Mouse (Mus musculus) kidney, postnatal 0 days (tissue): ENCODE measurements at regions not wholly inside any gene's neighbourhood (a gene's known extent, or its start where the extent isn't known, plus 50 kb on each side); places are given as distances from the start of the nearest gene placed in this dataset.

Experiments used
- ATAC-seq: fragments of 200-750 bp; cut with Nextera tagmentation; replicated peaks from 2 replicates; pipeline ENCODE4 v1.8.0; 2017; ENCODE audit warnings: low read depth, moderate number of reproducible peaks, moderate TSS enrichment, moderate library complexity; ENCODE audit not compliant: low FRiP score
- DNase-seq: peaks from one replicate; pipeline ENCODE4 v3.0.0-alpha.2; 2016; ENCODE audit warnings: low spot score
- H3K27ac ChIP-seq: fragments of 300-500 bp; sonication (generic); 2 replicates; pipeline ENCODE4 v1.5.1; 2014; ENCODE audit warnings: mild to moderate bottlenecking
- H3K27me3 ChIP-seq: fragments of 300-500 bp; sonication (generic); 2 replicates; pipeline ENCODE4 v1.6.1; 2014; ENCODE audit warnings: low read length, mixed read lengths; ENCODE audit not compliant: insufficient read depth
- H3K36me3 ChIP-seq: fragments of 300-500 bp; sonication (generic); 2 replicates; pipeline ENCODE4 v1.6.1; 2014; ENCODE audit warnings: low read length, mixed read lengths; ENCODE audit not compliant: insufficient read depth
- H3K4me1 ChIP-seq: fragments of 300-500 bp; sonication (generic); replicated peaks from 2 replicates; pipeline ENCODE4 v1.6.1; 2014; ENCODE audit warnings: antibody characterized with exemption, low read length, mixed read lengths; ENCODE audit not compliant: insufficient read depth
- H3K4me2 ChIP-seq: fragments of 300-500 bp; sonication (generic); 2 replicates; pipeline ENCODE4 v1.6.1; 2014; ENCODE audit warnings: mild to moderate bottlenecking, low read length, moderate library complexity, mixed read lengths
- H3K4me3 ChIP-seq: fragments of 300-500 bp; sonication (generic); replicated peaks from 2 replicates; pipeline ENCODE4 v1.5.1; 2014; ENCODE audit warnings: low read depth, low read length
- H3K9ac ChIP-seq: fragments of 300-500 bp; sonication (generic); 2 replicates; pipeline ENCODE4 v1.6.1; 2014; ENCODE audit warnings: low read depth, low read length
- H3K9me3 ChIP-seq: fragments of 300-500 bp; sonication (generic); replicated peaks from 2 replicates; pipeline ENCODE4 v1.6.1; 2016; ENCODE audit warnings: low read length, inconsistent platforms, mixed read lengths
- CTCF ChIP-seq: IDR thresholded peaks from 2 replicates; pipeline ENCODE4 v1.5.1; 2016; ENCODE audit warnings: antibody characterized with exemption, low read depth, mild to moderate bottlenecking, moderate library complexity
- WGBS: fragments of 180-500 bp; shearing (Covaris S2); extraction: QIAGEN DNeasy Blood & Tissue Kit; methylation state at CpG from one replicate; pipeline ENCODE4 v1.1.7; 2014; 5-methylcytosine and 5-hydroxymethylcytosine counted together

DNA sequence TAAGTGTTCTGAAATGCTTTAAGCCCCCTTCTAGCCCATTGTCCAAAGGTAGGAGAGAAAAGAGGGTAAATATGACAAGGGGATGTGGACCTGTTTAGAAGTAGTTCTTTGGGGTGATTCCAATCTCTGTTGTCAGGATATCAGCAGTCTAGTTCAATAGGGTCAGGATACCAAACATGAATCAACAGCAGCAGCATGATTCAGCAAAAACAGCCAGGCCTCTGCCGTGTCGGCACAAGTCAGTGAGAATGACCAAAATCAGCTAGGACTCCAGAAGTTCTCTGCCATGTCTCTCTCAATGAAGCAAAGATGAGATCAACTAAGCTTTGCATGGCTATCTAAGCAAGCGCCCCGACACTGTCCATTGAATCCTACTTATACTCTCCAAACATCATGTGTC, 97.5 kb upstream of the Peli1 start:
- WGBS: 90% methylated on average over 4 of the region's 4 CpGs
- H3K27me3 ChIP-seq: no peaks in the 10 kb centered on the region
- no peaks in the 10 kb centered on the region for H3K9me3 ChIP-seq
- ATAC-seq (no peak), DNase-seq (no peak)
- H3K27ac ChIP-seq: no peak overlapping the region
- no peaks in the 10 kb centered on the region for H3K36me3 ChIP-seq
- H3K4me3 ChIP-seq: no peak overlapping the region
- no peaks in the 10 kb centered on the region for H3K4me1 ChIP-seq
- no peak overlapping the region for H3K4me2 ChIP-seq
- H3K9ac ChIP-seq: no peak overlapping the region
- TF ChIP-seq CTCF: no peak

DNA sequence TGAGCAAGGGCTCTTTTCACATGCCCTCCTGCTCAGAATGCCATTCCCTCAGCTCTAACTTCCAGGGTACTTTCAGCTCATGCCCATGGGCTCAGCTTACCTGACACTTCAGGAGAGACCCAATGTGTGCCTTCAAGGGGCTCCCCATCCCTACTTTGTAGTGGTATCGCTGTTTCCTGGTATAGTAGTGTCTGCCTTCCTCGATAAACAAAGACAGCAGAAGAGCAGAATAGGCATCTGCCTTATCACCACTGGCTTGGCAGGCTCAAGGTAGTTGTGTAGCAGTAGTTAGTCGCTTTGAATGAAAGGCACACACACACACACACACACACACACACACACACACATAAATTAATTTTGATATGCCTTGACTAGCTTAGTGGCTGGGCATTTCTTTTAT, 89.7 kb upstream of the Peli1 start:
- Histone ChIP-seq H3K4me1 (no peaks in the 10 kb centered on the region), H3K4me2 (no peak overlapping the region), H3K27ac (no peak overlapping the region), H3K36me3 (no peaks in the 10 kb centered on the region), H3K4me3 (no peak overlapping the region), H3K9me3 (no peaks in the 10 kb centered on the region), H3K27me3 (no peaks in the 10 kb centered on the region), H3K9ac (no peak overlapping the region)
- no peak for ATAC-seq
- WGBS: 80% methylated on average over 3 of the region's 3 CpGs
- no peak for DNase-seq
- TF ChIP-seq CTCF: no peak

DNA sequence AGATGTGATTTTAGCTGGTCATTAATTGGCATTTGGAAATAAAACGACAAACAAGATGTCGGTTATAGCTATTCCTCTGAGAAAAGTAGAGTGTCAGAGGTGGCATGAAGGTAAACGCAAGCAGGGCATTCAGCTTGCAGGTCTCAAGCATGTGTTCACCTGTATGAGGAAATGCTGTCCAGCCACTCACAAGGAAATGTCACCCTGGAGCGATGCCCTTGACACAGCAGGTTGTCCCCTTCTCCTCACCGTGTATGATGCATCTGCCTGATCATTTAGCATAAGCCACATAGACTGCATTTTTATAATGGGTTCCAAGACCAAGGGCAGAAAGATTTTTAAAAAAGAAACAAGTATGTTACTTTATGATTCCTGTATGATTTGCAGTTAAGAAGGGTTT, 83.9 kb upstream of the Peli1 start:
- no peak overlapping the region for H3K4me2 ChIP-seq
- 89% methylated on average over 5 of the region's 5 CpGs for WGBS
- no peak overlapping the region for H3K9ac ChIP-seq
- no peak for ATAC-seq
- H3K36me3 ChIP-seq: no peaks in the 10 kb centered on the region
- no peak overlapping the region for H3K4me3 ChIP-seq
- H3K9me3 ChIP-seq: no peaks in the 10 kb centered on the region
- no peak for TF ChIP-seq CTCF
- no peak overlapping the region for H3K27ac ChIP-seq
- DNase-seq: no peak
- H3K27me3 ChIP-seq: no peaks in the 10 kb centered on the region
- H3K4me1 ChIP-seq: no peaks in the 10 kb centered on the region

DNA sequence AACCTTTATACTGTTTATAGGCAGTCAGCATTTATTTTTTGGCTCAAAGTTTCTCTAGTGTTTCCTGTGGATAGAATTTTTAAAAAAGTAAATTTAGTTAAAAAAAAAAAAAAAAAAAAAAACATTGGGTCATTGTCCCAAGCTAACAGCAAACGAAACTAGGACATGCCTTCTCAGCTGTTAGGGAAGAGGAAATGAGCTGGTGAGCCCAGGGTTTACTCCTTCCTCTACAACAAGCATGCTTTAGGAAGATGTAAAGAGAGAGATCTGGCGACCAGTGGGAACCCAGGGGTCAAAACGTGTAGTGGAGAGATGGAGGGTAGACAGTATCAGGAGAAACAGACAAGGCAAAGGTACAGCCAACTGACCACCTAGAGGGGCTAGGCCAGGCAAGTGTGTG, 81.6 kb upstream of the Peli1 start:
- WGBS: 61% methylated on average over 3 of the region's 3 CpGs
- H3K4me1 ChIP-seq: no peaks in the 10 kb centered on the region
- no peak overlapping the region for H3K9ac ChIP-seq
- H3K4me2 ChIP-seq: no peak overlapping the region
- DNase-seq (no peak), ATAC-seq (no peak)
- H3K36me3 ChIP-seq: no peaks in the 10 kb centered on the region
- no peaks in the 10 kb centered on the region for H3K27me3 ChIP-seq
- no peak overlapping the region for H3K27ac ChIP-seq
- TF ChIP-seq CTCF: no peak
- no peaks in the 10 kb centered on the region for H3K9me3 ChIP-seq
- H3K4me3 ChIP-seq: no peak overlapping the region

DNA sequence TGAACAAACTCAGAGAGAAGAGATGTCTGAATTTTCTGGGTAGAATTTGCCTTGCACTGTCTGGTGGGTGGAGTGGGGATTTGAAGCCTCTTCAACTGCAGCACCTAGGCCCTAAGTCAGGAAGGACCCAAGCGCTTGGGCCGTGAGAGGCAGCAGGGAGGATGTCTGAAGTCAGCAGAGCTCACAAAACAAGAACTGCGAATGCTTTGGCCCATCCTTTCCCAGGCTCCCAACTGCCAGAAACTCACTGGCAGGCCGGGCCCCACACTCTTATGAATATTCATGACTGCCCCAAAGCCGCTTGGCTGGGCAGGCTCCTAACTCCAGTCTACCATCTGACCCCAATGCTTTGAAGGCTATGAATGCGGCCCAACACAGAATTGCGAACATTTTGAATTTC, 80.2 kb upstream of the Peli1 start:
- no peak for ATAC-seq
- no peak overlapping the region for H3K4me3 ChIP-seq
- no peaks in the 10 kb centered on the region for H3K36me3 ChIP-seq
- H3K27me3 ChIP-seq: no peaks in the 10 kb centered on the region
- no peak for TF ChIP-seq CTCF
- H3K4me2 ChIP-seq: no peak overlapping the region
- 51% methylated on average over 7 of the region's 7 CpGs for WGBS
- H3K9me3 ChIP-seq: no peaks in the 10 kb centered on the region
- H3K9ac ChIP-seq: no peak overlapping the region
- H3K27ac ChIP-seq: no peak overlapping the region
- no peak for DNase-seq
- no peaks in the 10 kb centered on the region for H3K4me1 ChIP-seq

DNA sequence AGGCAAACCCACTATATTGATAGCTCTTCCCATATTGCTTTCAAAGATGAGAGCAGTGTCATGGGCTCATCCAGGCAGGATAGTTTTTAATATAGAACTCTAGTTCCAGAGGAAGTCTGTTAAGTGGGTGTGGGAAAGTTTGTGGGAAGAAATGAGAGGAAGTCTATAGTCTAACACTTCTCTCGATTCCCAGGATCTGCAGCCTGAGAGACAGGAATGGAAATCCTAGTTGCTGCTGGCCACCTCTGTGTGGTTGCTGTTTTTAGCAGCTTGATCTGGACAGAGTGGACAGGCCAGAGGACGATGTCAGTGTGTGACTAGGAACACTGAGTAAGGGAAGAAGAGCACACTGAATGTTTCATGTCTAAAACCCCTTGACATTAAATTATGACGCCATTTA, 76.8 kb upstream of the Peli1 start:
- Histone ChIP-seq H3K36me3 (no peaks in the 10 kb centered on the region), H3K4me3 (no peak overlapping the region), H3K27me3 (no peaks in the 10 kb centered on the region), H3K4me2 (no peak overlapping the region), H3K9me3 (no peaks in the 10 kb centered on the region), H3K9ac (no peak overlapping the region), H3K4me1 (no peaks in the 10 kb centered on the region), H3K27ac (0 out of 2 replicates have a peak overlapping the region, but pooled peaks have one; percentile 42)
- ATAC-seq (no peak), DNase-seq (no peak)
- no peak for TF ChIP-seq CTCF
- WGBS: 27% methylated on average over 3 of the region's 3 CpGs

DNA sequence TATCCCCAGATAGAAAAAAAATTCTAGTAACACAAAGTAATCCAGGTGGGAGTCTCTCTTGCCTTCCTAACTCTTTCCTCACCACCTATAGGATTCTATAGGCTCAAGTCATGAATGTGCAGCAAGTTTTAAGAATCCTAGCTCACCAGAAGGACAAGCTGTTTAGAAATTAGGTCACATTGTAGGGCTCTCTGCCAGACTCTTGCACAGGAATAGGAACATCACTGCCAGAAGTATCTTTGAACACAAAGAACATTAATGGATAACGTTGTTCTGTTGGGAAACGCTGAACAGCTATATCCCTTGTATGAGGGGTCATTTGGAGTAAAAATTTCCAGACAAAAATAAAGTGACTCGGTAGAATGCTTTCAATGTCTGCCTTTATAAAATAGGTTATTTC, 75.6 kb upstream of the Peli1 start:
- peak; percentile 30 for DNase-seq

More for the DNA sequence above, 75.6 kb upstream of the Peli1 start:
- no peak overlapping the region for H3K4me3 ChIP-seq
- no peak overlapping the region for H3K4me2 ChIP-seq
- no peaks in the 10 kb centered on the region for H3K36me3 ChIP-seq
- H3K4me1 ChIP-seq: no peaks in the 10 kb centered on the region
- no peaks in the 10 kb centered on the region for H3K27me3 ChIP-seq
- H3K9ac ChIP-seq: no peak overlapping the region
- no peaks in the 10 kb centered on the region for H3K9me3 ChIP-seq
- H3K27ac ChIP-seq: no peak overlapping the region
- no peak for TF ChIP-seq CTCF
- 74% methylated on average over 3 of the region's 3 CpGs for WGBS
- ATAC-seq: no peak
